Mouse (Mus musculus): ENCODE results near the gene Flnb. TPM values are rescaled to one million over a fixed set of nuclear protein-coding genes. Genes with fewer than 3 reads are reported as not detected.

Gene Flnb
- polyA plus RNA-seq, 1 experiment from 2014 or later: 12.0 TPM

GRCm38 (mm10) chr14:7937052-7937630 lies 119.4 kb downstream of the Flnb start:
- ATAC-seq (ENCODE audit: low FRiP score): peak; percentile 54; the same call in 1 of the 2 replicates
- H3K36me3 ChIP-seq (ENCODE audit: control insufficient read depth, insufficient read depth, low read length): peaks cover 3% of the 10 kb centered on the region; the same call in 1 of the 2 replicates
- H3K4me1 ChIP-seq (ENCODE audit: control insufficient read depth, insufficient read depth, low read length): no peaks in the 10 kb centered on the region
- WGBS: 21% methylated on average over 17 of the region's 17 CpGs
- H3K27me3 ChIP-seq (ENCODE audit: control insufficient read depth, insufficient read depth, low read length): no peaks in the 10 kb centered on the region
- H3K4me3 ChIP-seq (ENCODE audit: low read depth, low read length): no peak overlapping the region
- no peak overlapping the region for H3K9ac ChIP-seq (ENCODE audit: low read length)
- peak; percentile 88 for DNase-seq (ENCODE audit: low spot score, missing footprints)
- H3K27ac ChIP-seq (ENCODE audit: low read depth, low read length): no peak overlapping the region
- H3K9me3 ChIP-seq (ENCODE audit: control insufficient read depth, low read length): no peaks in the 10 kb centered on the region
- peak overlapping the region; percentile 21; the same call in 1 of the 2 replicates for H3K4me2 ChIP-seq

GRCm38 (mm10) chr14:7938809-7939784 lies 121.3 kb downstream of the Flnb start:
- Histone ChIP-seq H3K4me2 (no peak overlapping the region), H3K36me3 (ENCODE audit: control insufficient read depth, insufficient read depth, low read length) (0 out of 2 replicates have a peak, but pooled peaks cover under 1% of the 10 kb centered on the region), H3K27me3 (ENCODE audit: control insufficient read depth, insufficient read depth, low read length) (no peaks in the 10 kb centered on the region), H3K9me3 (ENCODE audit: control insufficient read depth, low read length) (no peaks in the 10 kb centered on the region), H3K4me1 (ENCODE audit: control insufficient read depth, insufficient read depth, low read length) (no peaks in the 10 kb centered on the region), H3K27ac (ENCODE audit: low read depth, low read length) (no peak overlapping the region), H3K4me3 (ENCODE audit: low read depth, low read length) (no peak overlapping the region), H3K9ac (ENCODE audit: low read length) (no peak overlapping the region)
- DNase-seq (ENCODE audit: low spot score, missing footprints): no peak
- WGBS: 94% methylated on average over 19 of the region's 19 CpGs
- no peak for ATAC-seq (ENCODE audit: low FRiP score)

- no peak overlapping the region for H3K27ac ChIP-seq (ENCODE audit: low read depth, low read length)
- ATAC-seq (ENCODE audit: low FRiP score) (no peak), DNase-seq (ENCODE audit: low spot score, missing footprints) (no peak)
- no peaks in the 10 kb centered on the region for H3K27me3 ChIP-seq (ENCODE audit: control insufficient read depth, insufficient read depth, low read length)
- H3K9ac ChIP-seq (ENCODE audit: low read length): no peak overlapping the region
- WGBS: 73% methylated on average over 5 of the region's 5 CpGs
- H3K9me3 ChIP-seq (ENCODE audit: control insufficient read depth, low read length): no peaks in the 10 kb centered on the region
- no peaks in the 10 kb centered on the region; the same call in 1 of the 2 replicates for H3K36me3 ChIP-seq (ENCODE audit: control insufficient read depth, insufficient read depth, low read length)
- no peak overlapping the region for H3K4me3 ChIP-seq (ENCODE audit: low read depth, low read length)
- no peaks in the 10 kb centered on the region for H3K4me1 ChIP-seq (ENCODE audit: control insufficient read depth, insufficient read depth, low read length)
- no peak overlapping the region for H3K4me2 ChIP-seq
Observed at GRCm38 (mm10) chr14:7941413-7941812, 123.7 kb downstream of the Flnb start.

DNA sequence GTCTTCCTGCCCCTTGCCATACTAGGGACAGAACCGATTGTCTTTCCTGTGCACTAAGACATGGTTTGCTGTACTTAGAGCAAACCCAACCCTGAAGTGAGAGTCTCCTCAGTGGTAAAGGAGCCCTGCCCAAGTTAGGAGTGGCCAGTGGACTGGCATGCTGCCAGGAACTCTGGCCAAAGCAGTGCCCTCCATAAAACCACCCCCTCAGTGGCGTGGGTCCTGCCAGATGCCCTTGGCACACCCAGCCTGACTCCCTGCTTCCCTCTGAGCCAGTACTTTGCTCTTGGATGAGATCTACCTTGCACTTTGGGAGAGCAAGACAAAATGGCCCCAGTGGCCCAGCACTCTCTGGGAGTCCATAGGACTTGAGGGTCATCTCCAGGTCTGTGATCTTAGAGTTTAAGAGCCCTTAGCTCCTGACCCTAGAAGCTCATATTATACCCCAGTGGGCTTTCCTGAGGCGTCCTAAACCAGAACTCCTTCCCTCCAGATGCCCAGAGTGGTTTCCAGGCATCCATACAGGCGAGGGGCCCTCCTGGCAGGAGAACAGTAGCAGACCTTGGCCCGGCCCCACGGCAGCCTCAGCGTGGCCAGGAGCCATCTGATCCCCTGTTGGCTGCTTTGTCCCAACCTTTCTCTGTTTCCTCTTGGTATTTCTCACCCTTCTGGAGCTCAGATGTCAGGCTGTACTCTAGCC lies 125.5 kb downstream of the Flnb start:
- ATAC-seq (ENCODE audit: low FRiP score): no peak
- Histone ChIP-seq H3K9ac (ENCODE audit: low read length) (no peak overlapping the region), H3K4me1 (ENCODE audit: control insufficient read depth, insufficient read depth, low read length) (no peaks in the 10 kb centered on the region), H3K4me3 (ENCODE audit: low read depth, low read length) (no peak overlapping the region), H3K36me3 (ENCODE audit: control insufficient read depth, insufficient read depth, low read length) (no peaks in the 10 kb centered on the region; the same call in 1 of the 2 replicates), H3K9me3 (ENCODE audit: control insufficient read depth, low read length) (no peaks in the 10 kb centered on the region), H3K27ac (ENCODE audit: low read depth, low read length) (no peak overlapping the region), H3K4me2 (no peak overlapping the region), H3K27me3 (ENCODE audit: control insufficient read depth, insufficient read depth, low read length) (no peaks in the 10 kb centered on the region)
- no peak for DNase-seq (ENCODE audit: low spot score, missing footprints)
- WGBS: 87% methylated on average over 7 of the region's 7 CpGs

- no peaks in the 10 kb centered on the region; the same call in 1 of the 2 replicates for H3K36me3 ChIP-seq (ENCODE audit: control insufficient read depth, insufficient read depth, low read length)
- H3K27me3 ChIP-seq (ENCODE audit: control insufficient read depth, insufficient read depth, low read length): no peaks in the 10 kb centered on the region
- H3K4me3 ChIP-seq (ENCODE audit: low read depth, low read length): no peak overlapping the region
- no peaks in the 10 kb centered on the region for H3K9me3 ChIP-seq (ENCODE audit: control insufficient read depth, low read length)
- no peak for ATAC-seq (ENCODE audit: low FRiP score)
- 87% methylated on average over 3 of the region's 3 CpGs for WGBS
- H3K4me1 ChIP-seq (ENCODE audit: control insufficient read depth, insufficient read depth, low read length): no peaks in the 10 kb centered on the region
- no peak for DNase-seq (ENCODE audit: low spot score, missing footprints)
- no peak overlapping the region for H3K27ac ChIP-seq (ENCODE audit: low read depth, low read length)
- no peak overlapping the region for H3K9ac ChIP-seq (ENCODE audit: low read length)
- no peak overlapping the region for H3K4me2 ChIP-seq
Observed at GRCm38 (mm10) chr14:7943801-7944135, 126.0 kb downstream of the Flnb start.

GRCm38 (mm10) chr14:7944349-7945039 lies 126.7 kb downstream of the Flnb start:
- Histone ChIP-seq H3K4me3 (ENCODE audit: low read depth, low read length) (no peak overlapping the region), H3K27ac (ENCODE audit: low read depth, low read length) (no peak overlapping the region), H3K4me1 (ENCODE audit: control insufficient read depth, insufficient read depth, low read length) (no peaks in the 10 kb centered on the region), H3K4me2 (no peak overlapping the region), H3K9me3 (ENCODE audit: control insufficient read depth, low read length) (no peaks in the 10 kb centered on the region), H3K36me3 (ENCODE audit: control insufficient read depth, insufficient read depth, low read length) (no peaks in the 10 kb centered on the region; the same call in 1 of the 2 replicates), H3K9ac (ENCODE audit: low read length) (no peak overlapping the region), H3K27me3 (ENCODE audit: control insufficient read depth, insufficient read depth, low read length) (no peaks in the 10 kb centered on the region)
- WGBS: 62% methylated on average over 8 of the region's 8 CpGs
- DNase-seq (ENCODE audit: low spot score, missing footprints): no peak
- ATAC-seq (ENCODE audit: low FRiP score): no peak

GRCm38 (mm10) chr14:7945261-7945660 lies 127.5 kb downstream of the Flnb start:
- no peaks in the 10 kb centered on the region for H3K9me3 ChIP-seq (ENCODE audit: control insufficient read depth, low read length)
- H3K4me2 ChIP-seq: no peak overlapping the region
- no peaks in the 10 kb centered on the region for H3K27me3 ChIP-seq (ENCODE audit: control insufficient read depth, insufficient read depth, low read length)
- ATAC-seq (ENCODE audit: low FRiP score): no peak
- H3K9ac ChIP-seq (ENCODE audit: low read length): no peak overlapping the region
- WGBS: 85% methylated on average over 5 of the region's 5 CpGs
- H3K36me3 ChIP-seq (ENCODE audit: control insufficient read depth, insufficient read depth, low read length): no peaks in the 10 kb centered on the region; the same call in 1 of the 2 replicates
- DNase-seq (ENCODE audit: low spot score, missing footprints): no peak
- no peak overlapping the region for H3K27ac ChIP-seq (ENCODE audit: low read depth, low read length)
- H3K4me3 ChIP-seq (ENCODE audit: low read depth, low read length): no peak overlapping the region
- H3K4me1 ChIP-seq (ENCODE audit: control insufficient read depth, insufficient read depth, low read length): no peaks in the 10 kb centered on the region

- Histone ChIP-seq H3K9ac (ENCODE audit: low read length) (no peak overlapping the region), H3K9me3 (ENCODE audit: control insufficient read depth, low read length) (no peaks in the 10 kb centered on the region), H3K36me3 (ENCODE audit: control insufficient read depth, insufficient read depth, low read length) (no peaks in the 10 kb centered on the region; the same call in 1 of the 2 replicates), H3K4me2 (no peak overlapping the region), H3K27ac (ENCODE audit: low read depth, low read length) (no peak overlapping the region), H3K4me1 (ENCODE audit: control insufficient read depth, insufficient read depth, low read length) (no peaks in the 10 kb centered on the region), H3K4me3 (ENCODE audit: low read depth, low read length) (no peak overlapping the region), H3K27me3 (ENCODE audit: control insufficient read depth, insufficient read depth, low read length) (no peaks in the 10 kb centered on the region)
- ATAC-seq (ENCODE audit: low FRiP score): no peak
- 97% methylated on average over 9 of the region's 9 CpGs for WGBS
- no peak for DNase-seq (ENCODE audit: low spot score, missing footprints)
Observed at GRCm38 (mm10) chr14:7951234-7951633, 133.5 kb downstream of the Flnb start.

All from midbrain, embryonic 11.5 days (tissue).